Mouse (Mus musculus) intestine, embryonic 15.5 days (tissue): ENCODE measurements around the gene Rpl13a. TPM values are rescaled to one million over a fixed set of nuclear protein-coding genes. Genes with fewer than 3 reads are reported as not detected.

ENCODE experiments used
- ATAC-seq: fragments of 200-750 bp; cut with Nextera tagmentation; 2 replicates; pipeline ENCODE4 v1.8.0; 2017; ENCODE audit warnings: moderate TSS enrichment, moderate library complexity
- H3K27ac ChIP-seq: fragments of 300-500 bp; sonication (generic); 2 replicates; pipeline ENCODE4 v1.5.1; 2015; ENCODE audit warnings: mild to moderate bottlenecking, inconsistent platforms
- H3K27me3 ChIP-seq: fragments of 300-500 bp; sonication (generic); replicated peaks from 2 replicates; pipeline ENCODE4 v1.6.1; 2015; ENCODE audit warnings: inconsistent platforms
- H3K36me3 ChIP-seq: fragments of 300-500 bp; sonication (generic); 2 replicates; pipeline ENCODE4 v1.6.1; 2015; ENCODE audit warnings: inconsistent platforms
- H3K4me1 ChIP-seq: fragments of 300-500 bp; sonication (generic); replicated peaks from 2 replicates; pipeline ENCODE4 v1.6.1; 2015; ENCODE audit warnings: inconsistent platforms
- H3K4me2 ChIP-seq: fragments of 300-500 bp; sonication (generic); replicated peaks from 2 replicates; pipeline ENCODE4 v1.6.1; 2015; ENCODE audit warnings: mild to moderate bottlenecking, inconsistent platforms
- H3K4me3 ChIP-seq: fragments of 300-500 bp; sonication (generic); replicated peaks from 2 replicates; pipeline ENCODE4 v1.5.1; 2015; ENCODE audit warnings: inconsistent platforms
- H3K9ac ChIP-seq: fragments of 300-500 bp; sonication (generic); 2 replicates; pipeline ENCODE4 v1.6.1; 2015; ENCODE audit warnings: inconsistent platforms
- H3K9me3 ChIP-seq: fragments of 300-500 bp; sonication (generic); 2 replicates; pipeline ENCODE4 v1.6.1; 2016; ENCODE audit warnings: inconsistent platforms
- WGBS: fragments of 180-500 bp; shearing (Covaris S2); methylation state at CpG from one replicate; pipeline ENCODE4 v1.1.7; 2015; 5-methylcytosine and 5-hydroxymethylcytosine counted together
- polyA plus RNA-seq: library from polyadenylated mRNA; unstranded; fragments of >200 nt; fragmentation: Nextera tagmentation; extraction: Ambion mirVana; gene quantifications from 2 replicates; pipeline ENCODE4 v1.2.1, GENCODE M21; 2015

The Rpl13a gene
- polyA plus RNA-seq, 1 experiment from 2014 or later, result 1,445 TPM

GRCm38 (mm10) chr7:45144368-45145174 is 16.0 kb upstream of the Rpl13a start:
- Histone ChIP-seq H3K27me3 (no peaks in the 10 kb centered on the region), H3K4me1 (peaks cover 9% of the 10 kb centered on the region; the same call in 1 of the 2 replicates), H3K36me3 (peaks cover 31% of the 10 kb centered on the region), H3K4me3 (no peak overlapping the region), H3K9ac (no peak overlapping the region), H3K9me3 (no peaks in the 10 kb centered on the region), H3K4me2 (no peak overlapping the region), H3K27ac (no peak overlapping the region)
- WGBS, result 82% methylated on average over 13 of the region's 13 CpGs
- no peak for ATAC-seq

- ATAC-seq, result no peak
- Histone ChIP-seq H3K27me3 (no peaks in the 10 kb centered on the region), H3K4me3 (no peak overlapping the region), H3K4me2 (no peak overlapping the region), H3K9ac (no peak overlapping the region), H3K36me3 (peaks cover 31% of the 10 kb centered on the region), H3K27ac (no peak overlapping the region), H3K4me1 (no peaks in the 10 kb centered on the region), H3K9me3 (no peaks in the 10 kb centered on the region)
- WGBS, result 81% methylated on average over 5 of the region's 5 CpGs
These were observed 13.4 kb upstream of the Rpl13a start for GRCm38 (mm10) chr7:45141914-45142313.

- no peaks in the 10 kb centered on the region for H3K4me1 ChIP-seq
- 80% methylated on average over 3 of the region's 3 CpGs for WGBS
- peaks cover 26% of the 10 kb centered on the region for H3K36me3 ChIP-seq
- H3K27me3 ChIP-seq, result no peaks in the 10 kb centered on the region
- no peak overlapping the region for H3K4me3 ChIP-seq
- H3K27ac ChIP-seq, result no peak overlapping the region
- H3K4me2 ChIP-seq, result no peak overlapping the region
- no peak for ATAC-seq
- no peaks in the 10 kb centered on the region for H3K9me3 ChIP-seq
- H3K9ac ChIP-seq, result no peak overlapping the region
These were observed 12.8 kb upstream of the Rpl13a start for GRCm38 (mm10) chr7:45141319-45141718.

- Histone ChIP-seq H3K9me3 (no peaks in the 10 kb centered on the region), H3K9ac (no peak overlapping the region), H3K4me3 (no peak overlapping the region), H3K27me3 (no peaks in the 10 kb centered on the region), H3K27ac (no peak overlapping the region), H3K4me2 (no peak overlapping the region), H3K36me3 (peaks cover 16% of the 10 kb centered on the region), H3K4me1 (peaks cover 7% of the 10 kb centered on the region)
- ATAC-seq, result no peak
- WGBS, result 64% methylated on average over 8 of the region's 8 CpGs
These were observed 11.6 kb upstream of the Rpl13a start for GRCm38 (mm10) chr7:45139904-45140723.

DNA sequence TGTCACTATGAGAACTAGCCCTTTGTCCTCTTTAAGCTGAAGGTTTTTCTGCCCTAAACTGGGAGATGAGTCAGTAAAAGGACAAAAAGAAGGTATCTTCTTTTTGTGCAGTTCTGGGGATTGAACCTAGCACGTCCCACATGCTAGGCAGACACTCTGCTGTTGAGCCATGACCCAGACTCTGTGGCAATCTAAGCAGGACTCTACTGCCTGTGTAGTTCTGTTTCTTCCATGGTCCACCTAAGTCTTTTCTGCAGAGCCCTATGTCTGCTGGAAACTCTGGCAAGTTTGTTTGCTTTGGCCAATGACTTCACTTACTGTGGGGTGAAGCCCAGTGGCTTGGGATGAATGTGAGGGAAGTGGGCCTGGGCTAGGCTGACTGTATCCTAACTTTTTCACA is 9.8 kb upstream of the Rpl13a start:
- Histone ChIP-seq H3K36me3 (0 out of 2 replicates have a peak, but pooled peaks cover 8% of the 10 kb centered on the region), H3K9me3 (no peaks in the 10 kb centered on the region), H3K27me3 (no peaks in the 10 kb centered on the region), H3K9ac (no peak overlapping the region), H3K4me3 (no peak overlapping the region), H3K4me2 (no peak overlapping the region), H3K27ac (no peak overlapping the region), H3K4me1 (peaks cover 9% of the 10 kb centered on the region)
- 74% methylated on average over 1 of the region's 1 CpGs for WGBS
- no peak for ATAC-seq

DNA sequence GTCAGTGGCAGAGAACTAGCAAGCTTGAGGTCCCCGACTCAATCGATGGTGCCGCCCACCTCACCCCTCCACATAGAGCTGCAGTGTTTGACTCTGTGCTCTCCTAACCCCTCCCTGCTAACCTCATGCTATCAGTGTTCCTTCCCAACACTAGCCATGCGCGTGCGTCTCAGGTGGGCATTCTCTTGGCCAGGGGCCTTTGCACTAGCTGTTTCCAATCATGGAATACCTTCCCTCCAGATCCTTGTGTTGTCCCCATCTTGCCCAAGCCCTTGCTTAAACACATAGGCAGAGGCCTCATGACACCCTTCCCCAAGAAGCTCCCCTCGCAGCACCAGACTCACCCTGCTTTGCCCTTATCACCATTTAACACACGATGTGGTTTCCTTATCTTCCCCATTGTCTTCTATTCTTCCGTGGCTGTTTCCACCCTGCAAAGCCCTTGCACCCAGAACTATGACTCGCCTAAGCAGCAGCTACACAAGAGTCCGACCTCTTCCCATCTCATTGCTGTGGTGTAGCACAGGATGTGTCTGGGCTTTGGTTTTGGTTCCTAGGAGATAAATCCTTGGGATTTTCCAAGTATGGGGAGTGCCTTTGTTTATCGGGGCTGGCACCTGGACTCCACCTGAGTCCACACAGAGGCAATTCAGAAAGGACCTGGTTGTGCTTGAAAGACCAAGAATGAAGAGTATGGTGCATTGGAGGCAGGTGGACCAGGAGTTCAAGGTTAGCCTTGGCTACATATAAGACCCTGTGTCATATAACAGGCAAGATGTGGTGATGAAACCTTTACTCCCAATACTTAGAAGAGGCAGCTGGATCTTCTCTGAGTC is 8.8 kb upstream of the Rpl13a start:
- no peak for ATAC-seq
- Histone ChIP-seq H3K4me3 (no peak overlapping the region), H3K27me3 (no peaks in the 10 kb centered on the region), H3K36me3 (0 out of 2 replicates have a peak, but pooled peaks cover 3% of the 10 kb centered on the region), H3K4me1 (peaks cover 9% of the 10 kb centered on the region), H3K9ac (no peak overlapping the region), H3K9me3 (no peaks in the 10 kb centered on the region), H3K4me2 (no peak overlapping the region), H3K27ac (no peak overlapping the region)
- WGBS, result 73% methylated on average over 12 of the region's 12 CpGs

DNA sequence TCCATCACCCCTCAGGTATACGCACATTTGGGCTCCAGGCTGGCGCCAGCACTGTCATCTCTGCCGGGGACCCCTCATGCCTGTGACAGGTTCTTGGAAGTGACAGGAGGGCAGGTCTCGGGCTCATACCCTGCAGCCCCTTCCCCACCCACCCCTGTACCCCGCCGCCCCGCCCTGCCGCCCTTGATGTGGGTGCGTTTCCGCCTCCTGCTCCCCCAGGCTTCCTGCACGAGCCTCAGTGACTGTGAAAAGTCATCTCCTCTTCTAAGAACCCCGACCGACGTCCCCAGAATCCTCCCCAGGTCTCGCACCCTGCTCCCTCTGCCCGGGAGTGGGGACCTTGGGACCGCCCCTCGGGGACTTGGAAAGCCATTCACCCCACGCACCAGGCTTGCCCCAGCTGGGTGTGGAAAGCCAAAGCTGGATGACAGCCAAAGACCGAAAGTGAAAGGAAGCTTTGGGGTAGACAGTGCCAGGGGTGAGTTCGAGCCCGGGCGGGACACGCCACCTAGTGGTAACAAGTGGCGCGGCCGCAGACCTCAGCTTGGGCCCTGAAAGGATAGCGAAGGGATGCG is 7.5 kb upstream of the Rpl13a start, which contains the start of the genes Gm45713 and Flt3l:
Gene Gm45713 (minus strand): TSS at position 239 of the 575 bp plus-strand sequence.
Gene Flt3l (minus strand): TSS at position 440 of the 575 bp plus-strand sequence.
- H3K9me3 ChIP-seq, result no peaks in the 10 kb centered on the region
- H3K9ac ChIP-seq, result peak within 1 kb of the TSS; percentile 69
- peak; percentile 90 for ATAC-seq
- H3K4me3 ChIP-seq, result peak within 1 kb of the TSS; percentile 60
- H3K27me3 ChIP-seq, result no peaks in the 10 kb centered on the region
- peak within 1 kb of the TSS; percentile 84 for H3K4me2 ChIP-seq
- 3% methylated on average over 29 of the region's 29 CpGs for WGBS
- no peak within 1 kb of the TSS for H3K27ac ChIP-seq
- peaks cover 9% of the 10 kb centered on the region for H3K4me1 ChIP-seq
- no peaks in the 10 kb centered on the region for H3K36me3 ChIP-seq

- Histone ChIP-seq H3K36me3 (no peaks in the 10 kb centered on the region), H3K4me1 (peaks cover 9% of the 10 kb centered on the region), H3K4me2 (peak overlapping the region; percentile 84), H3K27me3 (no peaks in the 10 kb centered on the region), H3K4me3 (peak overlapping the region; percentile 60; the same call in 1 of the 2 replicates), H3K27ac (no peak overlapping the region), H3K9ac (peak overlapping the region; percentile 69; the same call in 1 of the 2 replicates), H3K9me3 (no peaks in the 10 kb centered on the region)
- ATAC-seq, result no peak
- WGBS, result 79% methylated on average over 3 of the region's 3 CpGs
These were observed 6.8 kb upstream of the Rpl13a start for GRCm38 (mm10) chr7:45135370-45135769.

DNA sequence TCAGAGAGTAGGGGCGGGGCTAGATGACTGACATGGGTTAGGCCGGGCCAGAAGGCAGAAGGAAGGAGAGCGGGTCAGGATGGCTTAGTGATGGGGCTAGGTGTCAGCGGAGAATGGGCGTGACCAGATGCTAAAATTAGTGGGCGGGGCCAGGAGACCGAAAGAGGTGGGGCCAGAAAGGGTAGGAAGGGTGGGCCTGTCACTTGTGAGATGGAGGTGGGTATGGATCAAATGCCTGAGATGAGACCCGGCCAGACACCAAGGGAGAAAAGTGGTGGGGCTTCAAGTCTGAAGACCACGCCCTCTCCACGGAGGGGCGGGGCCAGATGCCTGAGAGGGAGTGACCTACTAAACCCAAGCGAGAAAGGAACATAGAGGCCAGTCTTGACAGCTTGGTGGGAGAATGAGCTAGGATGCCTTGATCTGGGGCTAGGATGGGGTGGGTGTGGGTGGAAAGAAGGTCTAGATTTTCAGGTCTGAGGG is 6.0 kb upstream of the Rpl13a start:
- ATAC-seq, result no peak; the same call in 1 of the 2 replicates
- H3K27ac ChIP-seq, result no peak overlapping the region
- no peaks in the 10 kb centered on the region for H3K27me3 ChIP-seq
- peak overlapping the region; percentile 11; the same call in 1 of the 2 replicates for H3K4me2 ChIP-seq
- H3K4me3 ChIP-seq, result no peak overlapping the region
- H3K4me1 ChIP-seq, result peaks cover 13% of the 10 kb centered on the region
- H3K9me3 ChIP-seq, result no peaks in the 10 kb centered on the region
- 10% methylated on average over 12 of the region's 12 CpGs for WGBS
- no peaks in the 10 kb centered on the region for H3K36me3 ChIP-seq
- H3K9ac ChIP-seq, result no peak overlapping the region

DNA sequence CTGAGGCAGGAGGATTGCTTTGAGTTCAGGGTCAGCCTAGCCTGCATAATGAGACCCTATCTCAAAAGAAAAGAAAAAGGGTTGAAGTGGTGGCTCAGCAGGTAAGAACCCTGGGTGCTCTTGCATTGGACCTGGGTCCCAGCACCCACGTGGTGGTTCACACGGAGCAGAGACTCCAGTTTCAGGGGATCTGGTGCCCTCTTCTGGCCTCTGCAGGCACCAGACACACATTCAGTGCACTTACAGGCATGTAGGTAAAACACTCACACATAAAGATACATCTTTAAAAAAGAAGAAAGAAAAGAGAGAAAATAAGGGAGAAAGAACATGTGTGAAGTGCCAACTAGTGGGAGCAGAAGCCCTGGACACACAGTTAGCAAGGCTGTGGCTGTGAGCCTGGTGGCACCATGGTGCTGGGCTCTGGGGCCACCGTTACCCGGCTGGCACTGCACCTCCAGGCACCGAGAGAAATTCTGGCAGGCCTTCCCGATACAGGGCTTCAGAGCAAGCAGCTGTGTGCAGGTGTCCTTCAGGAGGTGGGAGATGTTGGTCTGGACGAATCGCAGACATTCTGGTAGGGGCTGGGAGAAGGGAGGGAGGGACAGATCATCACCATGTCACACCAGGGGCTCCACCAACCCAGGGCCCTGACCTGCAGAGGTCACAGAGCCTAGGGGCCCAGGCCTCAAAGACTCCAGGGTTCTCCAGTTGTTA is 5.0 kb upstream of the Rpl13a start:
- H3K4me2 ChIP-seq, result 0 out of 2 replicates have a peak overlapping the region, but pooled peaks have one; percentile 11
- no peak for ATAC-seq
- no peaks in the 10 kb centered on the region for H3K9me3 ChIP-seq
- H3K27ac ChIP-seq, result no peak overlapping the region
- H3K27me3 ChIP-seq, result no peaks in the 10 kb centered on the region
- no peaks in the 10 kb centered on the region for H3K36me3 ChIP-seq
- WGBS, result 81% methylated on average over 8 of the region's 8 CpGs
- H3K4me1 ChIP-seq, result peaks cover 13% of the 10 kb centered on the region
- no peak overlapping the region for H3K4me3 ChIP-seq
- no peak overlapping the region for H3K9ac ChIP-seq

DNA sequence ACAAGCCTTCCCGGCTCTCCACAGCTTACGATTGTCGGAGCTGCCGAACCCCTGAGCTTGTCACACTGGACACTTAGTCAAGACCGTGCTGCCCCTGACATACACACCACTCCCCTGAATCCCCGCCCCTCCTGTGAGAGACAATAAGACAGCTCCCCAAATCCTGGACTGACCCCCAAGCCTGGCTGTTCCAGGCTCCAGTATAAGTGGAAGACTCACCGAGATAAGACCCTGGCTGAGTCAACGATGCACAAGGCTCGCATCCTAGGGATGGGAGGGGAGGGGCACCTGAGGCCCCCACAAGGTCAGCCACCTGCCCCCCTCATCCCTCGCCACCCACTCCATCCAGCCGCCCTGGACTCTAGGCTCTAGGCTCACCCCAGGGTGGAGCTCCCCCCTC is 3.3 kb upstream of the Rpl13a start:
- WGBS, result 78% methylated on average over 11 of the region's 11 CpGs
- H3K27me3 ChIP-seq, result no peaks in the 10 kb centered on the region
- no peaks in the 10 kb centered on the region for H3K9me3 ChIP-seq
- peaks cover 18% of the 10 kb centered on the region for H3K4me1 ChIP-seq
- H3K27ac ChIP-seq, result no peak overlapping the region
- no peak overlapping the region for H3K4me2 ChIP-seq
- no peak for ATAC-seq
- no peak overlapping the region for H3K9ac ChIP-seq
- peaks cover 4% of the 10 kb centered on the region for H3K36me3 ChIP-seq
- no peak overlapping the region for H3K4me3 ChIP-seq
